Mouse (Mus musculus) heart, embryonic 14.5 days (tissue): ENCODE data around the gene Tbc1d14. TPM values are rescaled to one million over a fixed set of nuclear protein-coding genes. Genes with fewer than 3 reads are reported as not detected.

ENCODE experiments used
- ATAC-seq: fragments of 200-750 bp; cut with Nextera tagmentation; 2 replicates; pipeline ENCODE4 v1.8.0; 2017; ENCODE audit warnings: low read depth, moderate TSS enrichment; ENCODE audit not compliant: insufficient number of reproducible peaks, insufficient read depth, low FRiP score
- H3K27ac ChIP-seq, 2 experiments: fragments of 200-500 bp in 1 of 2; fragments of 300-500 bp in 1 of 2; sonication (generic) in 1 of 2; replicated peaks in 1 of 2; 2 replicates each; pipeline ENCODE4 v1.5.1; 2012 to 2014; ENCODE audit warnings: low read depth in 2 of 2, low read length in 2 of 2, control low read depth in 1 of 2, mild to moderate bottlenecking in 1 of 2, mixed read lengths in 1 of 2; ENCODE audit not compliant: control insufficient read depth in 1 of 2, insufficient read depth in 1 of 2
- H3K27me3 ChIP-seq: fragments of 300-500 bp; sonication (generic); 2 replicates; pipeline ENCODE4 v1.6.1; 2014; ENCODE audit warnings: mild to moderate bottlenecking, low read length, control low read depth; ENCODE audit not compliant: control insufficient read depth, insufficient read depth
- H3K36me3 ChIP-seq: fragments of 300-500 bp; sonication (generic); 2 replicates; pipeline ENCODE4 v1.6.1; 2014; ENCODE audit warnings: mild to moderate bottlenecking, control low read depth, low read length, mixed read lengths; ENCODE audit not compliant: control insufficient read depth, insufficient read depth
- H3K4me1 ChIP-seq, 2 experiments: fragments of 200-500 bp in 1 of 2; fragments of 300-500 bp in 1 of 2; sonication (generic) in 1 of 2; 2 replicates each; pipeline ENCODE4 v1.6.1; 2012 to 2014; ENCODE audit warnings: low read length in 2 of 2, control low read depth in 1 of 2, mixed read lengths in 1 of 2; ENCODE audit not compliant: control insufficient read depth in 2 of 2, insufficient read depth in 2 of 2
- H3K4me2 ChIP-seq: fragments of 300-500 bp; sonication (generic); 2 replicates; pipeline ENCODE4 v1.6.1; 2014; ENCODE audit warnings: mild to moderate bottlenecking, low read length
- H3K4me3 ChIP-seq, 2 experiments: fragments of 200-500 bp in 1 of 2; fragments of 300-500 bp in 1 of 2; sonication (generic) in 1 of 2; 2 replicates each; pipeline ENCODE4 v1.5.1; 2012 to 2014; ENCODE audit warnings: low read length in 2 of 2, mild to moderate bottlenecking in 2 of 2, control low read depth in 1 of 2, low read depth in 1 of 2, moderate library complexity in 1 of 2; ENCODE audit not compliant: control insufficient read depth in 1 of 2, insufficient read depth in 1 of 2
- H3K9ac ChIP-seq: fragments of 300-500 bp; sonication (generic); 2 replicates; pipeline ENCODE4 v1.6.1; 2014; ENCODE audit warnings: mild to moderate bottlenecking, low read length
- H3K9me3 ChIP-seq: fragments of 300-500 bp; sonication (generic); 2 replicates; pipeline ENCODE4 v1.6.1; 2016; ENCODE audit warnings: low read length, control low read depth; ENCODE audit not compliant: control insufficient read depth
- WGBS: fragments of 180-500 bp; shearing (Covaris S2); extraction: QIAGEN DNeasy Blood & Tissue Kit; methylation state at CpG from one replicate; pipeline ENCODE4 v1.1.7; 2014; 5-methylcytosine and 5-hydroxymethylcytosine counted together
- polyA plus RNA-seq: library from polyadenylated mRNA; unstranded; fragments of >200 nt; fragmentation: Nextera tagmentation; extraction: Ambion mirVana; gene quantifications from 2 replicates; pipeline ENCODE4 v1.2.1, GENCODE M21; 2014

Tbc1d14 gene
- polyA plus RNA-seq, 1 experiment from 2014 or later = 18.6 TPM

DNA sequence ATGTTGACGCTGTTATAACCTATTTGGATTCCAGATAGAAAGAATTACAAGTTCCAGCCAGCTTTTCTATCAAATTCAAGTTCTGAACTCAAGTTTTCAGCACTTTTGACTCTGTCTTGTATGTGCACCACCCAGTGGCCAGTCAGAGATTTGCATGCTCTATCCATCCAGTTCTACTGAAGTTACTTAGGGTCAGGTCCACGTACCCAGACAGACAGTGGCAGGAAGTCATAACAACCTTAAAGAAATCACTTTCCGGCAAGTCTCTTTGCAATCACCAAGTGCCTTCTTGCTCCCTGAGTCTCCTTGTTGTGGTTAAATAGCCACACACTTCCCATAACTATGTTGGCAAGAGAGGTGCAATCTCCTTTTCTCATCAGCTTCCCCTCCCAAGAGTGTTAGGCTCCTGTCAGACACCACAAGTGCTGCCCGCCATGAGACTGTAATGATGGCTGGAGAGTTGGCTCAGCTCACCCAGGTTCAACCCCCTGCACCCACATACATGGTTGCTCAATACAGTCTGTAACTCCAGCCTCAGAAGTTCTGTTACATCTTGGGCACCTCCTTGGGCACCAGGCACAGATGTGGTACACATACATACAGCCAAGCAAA, 54.4 kb downstream of the Tbc1d14 start:
- H3K4me1 ChIP-seq = peaks cover 0 to 2% of the 10 kb centered on the region in 2 experiments; a peak in 1 of 4 replicates
- H3K4me3 ChIP-seq = no peak overlapping the region
- H3K36me3 ChIP-seq = no peaks in the 10 kb centered on the region
- H3K27ac ChIP-seq = no peak overlapping the region
- no peak for ATAC-seq
- no peaks in the 10 kb centered on the region for H3K27me3 ChIP-seq
- no peak overlapping the region for H3K9ac ChIP-seq
- no peak overlapping the region for H3K4me2 ChIP-seq
- WGBS = 28% methylated on average over 4 of the region's 4 CpGs
- H3K9me3 ChIP-seq = no peaks in the 10 kb centered on the region

DNA sequence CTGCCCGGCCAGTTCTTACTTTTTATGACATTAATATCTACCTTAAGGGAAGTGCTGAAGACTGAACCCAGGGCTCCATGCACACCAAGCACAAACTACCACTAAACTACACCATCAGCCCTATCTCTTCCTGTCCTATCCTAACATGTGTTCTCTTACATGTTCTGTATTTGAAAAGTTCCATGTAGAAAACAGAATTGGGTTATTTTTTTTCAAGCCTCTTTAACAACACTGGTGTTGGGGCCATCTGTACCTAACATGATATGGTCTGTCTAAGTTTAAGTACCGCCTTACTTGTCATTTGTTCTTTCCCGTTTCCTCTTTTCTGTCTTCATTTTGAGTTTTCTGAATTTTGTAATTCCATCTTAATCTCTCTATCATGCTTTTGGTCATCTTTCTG, 56.7 kb downstream of the Tbc1d14 start:
- H3K27me3 ChIP-seq = no peaks in the 10 kb centered on the region
- H3K9me3 ChIP-seq = no peaks in the 10 kb centered on the region
- no peak overlapping the region for H3K27ac ChIP-seq
- H3K4me3 ChIP-seq = no peak overlapping the region
- no peak overlapping the region for H3K9ac ChIP-seq
- peaks cover 0 to 2% of the 10 kb centered on the region in 2 experiments; a peak in 1 of 4 replicates for H3K4me1 ChIP-seq
- no peak overlapping the region for H3K4me2 ChIP-seq
- H3K36me3 ChIP-seq = no peaks in the 10 kb centered on the region
- WGBS = 81% methylated on average over 3 of the region's 3 CpGs
- ATAC-seq = no peak

DNA sequence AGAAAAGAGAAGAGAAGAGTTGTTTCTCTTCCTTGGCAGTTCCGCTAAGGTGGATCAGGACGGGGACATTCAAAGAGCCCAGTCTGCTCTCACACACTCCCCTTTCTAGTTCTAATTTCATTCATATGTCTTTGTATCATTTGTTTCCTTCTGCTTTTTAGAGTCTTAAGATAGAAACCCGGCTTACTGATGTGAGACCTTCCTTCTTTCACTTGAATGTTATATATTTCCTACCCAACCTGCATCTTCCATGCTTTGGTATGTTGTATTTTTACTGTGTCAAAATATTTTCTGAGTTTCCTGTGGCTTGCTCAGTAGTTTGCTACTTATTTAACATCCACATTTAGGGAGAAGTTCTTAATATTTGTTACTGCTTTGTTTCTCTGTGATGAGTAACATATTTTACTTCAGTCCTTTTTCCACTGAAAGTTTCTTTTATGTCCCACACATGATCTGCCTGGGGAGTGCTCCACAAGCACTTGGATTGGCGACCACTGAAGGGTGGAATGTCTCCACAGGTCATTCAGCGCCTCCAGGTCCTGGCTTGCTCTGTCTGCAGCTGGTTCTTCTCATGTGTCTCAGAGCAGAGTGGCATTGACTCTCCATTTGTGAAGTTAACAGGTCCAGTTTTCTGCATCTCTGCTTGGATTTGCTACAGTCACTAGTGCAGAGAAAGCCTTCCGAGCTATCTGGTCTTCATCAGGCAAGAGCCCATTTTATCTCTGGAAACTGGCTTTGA, 57.5 kb downstream of the Tbc1d14 start:
- H3K36me3 ChIP-seq = no peaks in the 10 kb centered on the region
- H3K27me3 ChIP-seq = no peaks in the 10 kb centered on the region
- no peak overlapping the region for H3K4me2 ChIP-seq
- peaks cover 2 to 3% of the 10 kb centered on the region in 2 experiments; a peak in 2 of 4 replicates for H3K4me1 ChIP-seq
- ATAC-seq = no peak
- WGBS = 63% methylated on average over 6 of the region's 6 CpGs
- no peaks in the 10 kb centered on the region for H3K9me3 ChIP-seq
- H3K27ac ChIP-seq = no peak overlapping the region
- H3K4me3 ChIP-seq = no peak overlapping the region
- no peak overlapping the region for H3K9ac ChIP-seq

DNA sequence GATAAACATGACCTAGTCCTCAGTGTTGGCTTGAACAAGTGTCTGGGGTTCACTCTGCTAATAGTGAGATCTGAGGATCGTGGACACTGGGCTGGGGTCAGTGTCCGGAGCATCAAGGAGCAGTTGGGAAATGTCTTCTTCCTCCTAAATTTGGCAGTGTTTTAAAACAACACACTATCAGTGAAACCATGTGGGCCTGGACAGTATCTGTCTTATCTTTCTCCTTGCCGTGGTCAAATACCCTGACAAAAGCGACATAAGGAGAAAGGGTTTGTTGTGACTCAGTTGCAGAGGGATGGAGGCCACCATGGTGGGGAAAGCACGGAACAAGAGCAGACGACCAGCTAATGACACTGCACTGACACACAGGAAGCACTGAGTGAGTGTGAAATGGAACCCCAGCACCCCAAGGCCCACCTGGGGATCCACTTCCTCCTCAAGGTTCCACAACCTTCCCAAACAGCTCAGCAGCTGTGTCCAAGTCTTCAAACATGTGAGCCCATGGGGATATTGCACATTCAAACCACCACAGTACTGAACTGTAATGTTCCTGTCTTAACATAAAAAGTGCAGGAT, 58.5 kb downstream of the Tbc1d14 start:
- H3K27me3 ChIP-seq = no peaks in the 10 kb centered on the region
- H3K9ac ChIP-seq = no peak overlapping the region
- no peak overlapping the region for H3K4me2 ChIP-seq
- H3K9me3 ChIP-seq = no peaks in the 10 kb centered on the region
- H3K4me3 ChIP-seq = no peak overlapping the region
- ATAC-seq = no peak
- WGBS = 28% methylated on average over 6 of the region's 6 CpGs
- no peak overlapping the region for H3K27ac ChIP-seq
- no peaks in the 10 kb centered on the region for H3K36me3 ChIP-seq
- H3K4me1 ChIP-seq = peaks cover 4 to 7% of the 10 kb centered on the region in 2 experiments; a peak in 3 of 4 replicates

DNA sequence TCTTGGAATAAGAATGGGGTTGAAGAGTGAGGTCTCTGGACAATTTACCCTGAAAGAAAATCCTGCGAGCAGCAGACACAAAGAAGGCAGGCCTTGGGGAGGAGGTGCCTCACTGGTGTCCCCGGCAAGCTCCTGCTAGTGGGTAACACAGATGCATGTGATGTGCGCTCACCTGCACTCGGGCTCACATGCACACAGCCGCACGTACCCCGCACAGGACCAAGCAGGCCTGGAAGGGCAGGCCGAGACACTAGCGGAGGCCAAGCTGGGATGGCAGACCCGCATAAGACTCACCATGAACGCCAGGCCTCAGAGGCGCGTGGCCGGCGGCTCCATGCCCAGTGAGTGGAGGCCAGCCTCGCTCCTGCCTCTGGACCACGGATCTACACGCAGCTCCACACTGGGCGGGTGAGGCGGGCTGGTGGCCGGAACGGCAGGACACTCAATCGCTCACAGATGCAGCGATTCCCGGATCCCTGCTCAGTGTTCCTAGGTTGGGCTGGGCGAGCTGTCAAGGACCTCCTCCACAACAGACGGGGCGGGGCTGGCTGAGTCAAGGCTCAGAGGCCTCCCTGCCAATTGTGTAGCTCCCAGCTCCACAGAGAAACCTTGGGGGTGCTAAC, 62.8 kb downstream of the Tbc1d14 start:
- under 1% methylated on average over 28 of the region's 28 CpGs for WGBS
- peaks cover 9 to 22% of the 10 kb centered on the region in 2 experiments for H3K4me1 ChIP-seq
- peak overlapping the region; percentile 23 to 64; a peak in 3 of 4 replicates for H3K27ac ChIP-seq
- no peaks in the 10 kb centered on the region for H3K27me3 ChIP-seq
- H3K4me2 ChIP-seq = peak overlapping the region; percentile 85
- peak; percentile 93 for ATAC-seq
- H3K36me3 ChIP-seq = no peaks in the 10 kb centered on the region
- H3K9me3 ChIP-seq = no peaks in the 10 kb centered on the region
- H3K9ac ChIP-seq = peak overlapping the region; percentile 89
- H3K4me3 ChIP-seq = peak overlapping the region; percentile 67 to 88

DNA sequence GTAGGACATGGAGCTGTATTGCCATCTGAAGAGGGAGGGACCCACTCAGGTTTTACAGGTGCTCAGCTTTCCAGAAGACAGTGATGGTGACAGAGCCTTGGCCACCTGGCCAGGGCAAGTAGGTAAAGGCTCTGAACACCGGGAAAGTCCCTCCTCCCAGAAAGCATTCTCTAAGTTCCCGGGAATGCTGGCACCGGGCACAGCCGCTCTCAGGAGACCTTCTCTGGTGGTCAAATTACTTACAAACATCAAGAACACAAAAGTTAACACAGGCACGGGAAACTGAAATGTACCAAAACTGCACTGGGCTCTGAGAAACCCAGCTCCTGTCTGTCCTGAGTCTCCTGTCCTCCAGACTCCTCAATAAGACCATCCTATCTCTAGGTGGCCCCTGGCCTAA, 63.4 kb downstream of the Tbc1d14 start:
- H3K36me3 ChIP-seq = peaks cover 5% of the 10 kb centered on the region; the same call in 1 of the 2 replicates
- H3K4me1 ChIP-seq = peaks cover 8 to 22% of the 10 kb centered on the region in 2 experiments
- H3K4me3 ChIP-seq = peak overlapping the region; percentile 67 to 88
- no peaks in the 10 kb centered on the region for H3K9me3 ChIP-seq
- peak overlapping the region; percentile 89 for H3K9ac ChIP-seq
- WGBS = 11% methylated on average over 5 of the region's 5 CpGs
- H3K4me2 ChIP-seq = peak overlapping the region; percentile 85
- peak overlapping the region in 1 of 2 experiments; percentile 64; a peak in 2 of 4 replicates for H3K27ac ChIP-seq
- no peak for ATAC-seq
- no peaks in the 10 kb centered on the region for H3K27me3 ChIP-seq

DNA sequence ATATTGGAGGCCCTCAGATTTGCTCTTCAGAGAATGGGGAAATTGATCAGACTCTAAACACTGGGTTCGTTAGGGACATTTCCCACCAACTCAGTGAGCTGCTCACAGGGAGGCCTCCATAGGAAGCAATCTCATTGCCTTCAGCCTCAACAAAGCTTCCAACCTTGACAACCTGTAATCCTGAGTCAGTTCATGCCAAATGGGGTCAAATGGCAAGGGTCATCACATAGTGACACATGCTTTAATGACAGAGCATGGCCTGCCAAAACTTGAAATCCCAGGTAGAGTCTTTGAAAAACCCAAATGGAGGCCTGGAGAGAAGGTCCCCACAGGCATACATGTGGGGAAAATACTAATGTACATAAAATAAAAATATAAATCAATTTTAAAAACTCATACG, 66.2 kb downstream of the Tbc1d14 start:
- Histone ChIP-seq H3K9me3 (no peaks in the 10 kb centered on the region), H3K9ac (no peak overlapping the region), H3K4me3 (no peak overlapping the region), H3K27me3 (no peaks in the 10 kb centered on the region), H3K36me3 (peaks cover 21% of the 10 kb centered on the region), H3K27ac (no peak overlapping the region), H3K4me2 (no peak overlapping the region), H3K4me1 (peaks cover 11 to 31% of the 10 kb centered on the region in 2 experiments)
- WGBS = 89% methylated on average over 2 of the region's 2 CpGs
- ATAC-seq = no peak
